Mouse (Mus musculus) adrenal gland, adult 2 months (tissue): ENCODE measurements at regions not wholly inside any gene's neighbourhood (a gene's known extent, or its start where the extent isn't known, plus 50 kb on each side); places are given as distances from the start of the nearest gene placed in this dataset.

Experiments
- DNase-seq: peaks from one replicate; pipeline ENCODE4 v3.0.0; 2021

GRCm38 (mm10) chr13:34395010-34395409, 50.0 kb upstream of the Slc22a23 start:
- DNase-seq, result no peak
